Comparison of ENCODE assay signal across 8 mouse cellular contexts in genomic region chr14:54432837-54433830, GRCm38 (mm10). TPM values are rescaled to one million over a fixed set of nuclear protein-coding genes. Genes with fewer than 3 reads are reported as not detected.
DNase-seq lines count a peak whose midpoint lies in the region; ATAC-seq and TF ChIP-seq lines count a peak whose summit lies in the region.

No protein-coding gene starts in this region.

- TF ChIP-seq CTCF in E14TG2a.4 (conservative IDR thresholded peaks at IDR 0.05; ENCODE audit: low read length) = no peak

- peaks cover 59% of the 10 kb centered on the region for H3K4me1 ChIP-seq in kidney, embryonic 15.5 days
- peaks cover 66% of the 10 kb centered on the region for H3K4me1 ChIP-seq in E14TG2a.4 (replicated peaks; ENCODE audit: low read depth, low read length)
- peaks cover 27% of the 10 kb centered on the region for H3K4me1 ChIP-seq in embryonic facial prominence, embryonic 14.5 days (ENCODE audit: control insufficient read depth, insufficient read depth, low read length)
- H3K4me1 ChIP-seq in hindbrain, embryonic 13.5 days (replicated peaks) = peaks cover 52% of the 10 kb centered on the region

- DNase-seq in kidney, adult 18-20 months = no peak
- peak; percentile 62 for DNase-seq in embryonic facial prominence, embryonic 14.5 days (ENCODE audit: low spot score)
- peak; percentile 67 for DNase-seq in lung, postnatal 10 days
- no peak for DNase-seq in T-cell, adult 2 months (ENCODE audit: low spot score)
- DNase-seq in gastrocnemius, postnatal 36 days = no peak

- no peaks in the 10 kb centered on the region for H3K9me3 ChIP-seq in kidney, embryonic 15.5 days (replicated peaks)
- no peaks in the 10 kb centered on the region for H3K9me3 ChIP-seq in E14TG2a.4 (ENCODE audit: low read length)
- H3K9me3 ChIP-seq in embryonic facial prominence, embryonic 14.5 days (ENCODE audit: control insufficient read depth, low read length) = no peaks in the 10 kb centered on the region
- H3K9me3 ChIP-seq in hindbrain, embryonic 13.5 days = no peaks in the 10 kb centered on the region

- 17% methylated on average over 17 of the region's 17 CpGs for WGBS in kidney, embryonic 15.5 days
- 24% methylated on average over 13 of the region's 17 CpGs for WGBS in embryonic facial prominence, embryonic 14.5 days
- 42% methylated on average over 17 of the region's 17 CpGs for WGBS in hindbrain, embryonic 13.5 days

- peak overlapping the region; percentile 97 for H3K9ac ChIP-seq in kidney, embryonic 15.5 days
- peak overlapping the region; percentile 95 for H3K9ac ChIP-seq in embryonic facial prominence, embryonic 14.5 days (ENCODE audit: low read depth, low read length)
- peak overlapping the region; percentile 85 for H3K9ac ChIP-seq in hindbrain, embryonic 13.5 days

- H3K27me3 ChIP-seq in kidney, embryonic 15.5 days = no peaks in the 10 kb centered on the region
- peaks cover 17% of the 10 kb centered on the region for H3K27me3 ChIP-seq in E14TG2a.4 (ENCODE audit: insufficient read depth, low read length)
- no peaks in the 10 kb centered on the region for H3K27me3 ChIP-seq in embryonic facial prominence, embryonic 14.5 days (replicated peaks; ENCODE audit: control insufficient read depth, insufficient read depth, low read length)
- peaks cover 19% of the 10 kb centered on the region for H3K27me3 ChIP-seq in hindbrain, embryonic 13.5 days

- H3K36me3 ChIP-seq in kidney, embryonic 15.5 days = peaks cover 47% of the 10 kb centered on the region
- H3K36me3 ChIP-seq in E14TG2a.4 (ENCODE audit: insufficient read depth, low read length) = peaks cover 41% of the 10 kb centered on the region
- H3K36me3 ChIP-seq in embryonic facial prominence, embryonic 14.5 days (ENCODE audit: control insufficient read depth, insufficient read depth, low read length) = peaks cover 49% of the 10 kb centered on the region
- peaks cover 12% of the 10 kb centered on the region for H3K36me3 ChIP-seq in hindbrain, embryonic 13.5 days

- intact Hi-C loops in gastrocnemius, postnatal 36 days (cut with DNase I) = no loop called here

- H3K27ac ChIP-seq in kidney, embryonic 15.5 days = peak overlapping the region; percentile 97
- peak overlapping the region; percentile 99 for H3K27ac ChIP-seq in embryonic facial prominence, embryonic 14.5 days (replicated peaks; ENCODE audit: low read depth, low read length)
- peak overlapping the region; percentile 87 for H3K27ac ChIP-seq in hindbrain, embryonic 13.5 days

- ATAC-seq in kidney, embryonic 15.5 days (replicated peaks; ENCODE audit: low FRiP score) = 0 out of 2 replicates have a peak, but pooled peaks have one; percentile 5
- ATAC-seq in embryonic facial prominence, embryonic 14.5 days (ENCODE audit: low read depth) = 0 out of 2 replicates have a peak, but pooled peaks have one; percentile 23
- ATAC-seq in hindbrain, embryonic 13.5 days (ENCODE audit: low FRiP score) = peak; percentile 7; the same call in 1 of the 2 replicates

- peak overlapping the region; percentile 78 for H3K4me2 ChIP-seq in kidney, embryonic 15.5 days
- peak overlapping the region; percentile 79 for H3K4me2 ChIP-seq in embryonic facial prominence, embryonic 14.5 days (ENCODE audit: low read depth, low read length)
- H3K4me2 ChIP-seq in hindbrain, embryonic 13.5 days = peak overlapping the region; percentile 71

- H3K4me3 ChIP-seq in kidney, embryonic 15.5 days (replicated peaks) = peak overlapping the region; percentile 83
- peak overlapping the region; percentile 82 for H3K4me3 ChIP-seq in E14TG2a.4 (replicated peaks; ENCODE audit: low read length)
- peak overlapping the region; percentile 83 for H3K4me3 ChIP-seq in embryonic facial prominence, embryonic 14.5 days (ENCODE audit: low read depth, low read length)
- H3K4me3 ChIP-seq in hindbrain, embryonic 13.5 days = peak overlapping the region; percentile 55

RNA-seq across cellular contexts. Expression of gene Mmp14, which starts 1.7 kb away (rescaled TPM):
- polyA plus RNA-seq in kidney, embryonic 15.5 days (2015; fragmentation: Nextera tagmentation; extraction: Ambion mirVana) = 155 and 168 TPM in 2 replicates
- 235 and 254 TPM in 2 replicates for polyA plus RNA-seq in embryonic facial prominence, embryonic 14.5 days (2014; fragmentation: Nextera tagmentation; extraction: Ambion mirVana)
- 49.1 and 54.9 TPM in 2 replicates for polyA plus RNA-seq in hindbrain, embryonic 13.5 days (2015; fragmentation: Nextera tagmentation; extraction: Ambion mirVana)
- total RNA-seq in gastrocnemius, postnatal 36 days (2021) = 10 to 100 TPM; 10.7 to 10.8 TPM

RNA-seq across cellular contexts. Expression of gene Mrpl52, which starts 6.4 kb away (rescaled TPM):
- 265 and 305 TPM in 2 replicates for polyA plus RNA-seq in kidney, embryonic 15.5 days (2015; fragmentation: Nextera tagmentation; extraction: Ambion mirVana)
- 226 and 241 TPM in 2 replicates for polyA plus RNA-seq in embryonic facial prominence, embryonic 14.5 days (2014; fragmentation: Nextera tagmentation; extraction: Ambion mirVana)
- polyA plus RNA-seq in hindbrain, embryonic 13.5 days (2015; fragmentation: Nextera tagmentation; extraction: Ambion mirVana) = 298 and 306 TPM in 2 replicates
- 10 to 100 TPM; 87.6 to 92.8 TPM for total RNA-seq in gastrocnemius, postnatal 36 days (2021)

RNA-seq across cellular contexts. Expression of gene Slc7a7, which starts 15.6 kb away (rescaled TPM):
- 11.0 and 11.4 TPM in 2 replicates for polyA plus RNA-seq in kidney, embryonic 15.5 days (2015; fragmentation: Nextera tagmentation; extraction: Ambion mirVana)
- 6.3 and 7.7 TPM in 2 replicates for polyA plus RNA-seq in embryonic facial prominence, embryonic 14.5 days (2014; fragmentation: Nextera tagmentation; extraction: Ambion mirVana)
- 5.9 and 6.0 TPM in 2 replicates for polyA plus RNA-seq in hindbrain, embryonic 13.5 days (2015; fragmentation: Nextera tagmentation; extraction: Ambion mirVana)
- total RNA-seq in gastrocnemius, postnatal 36 days (2021) = 1 to 10 TPM in 1 of 2 experiments, under 1 TPM in 1; 0.97 to 1.5 TPM

RNA-seq across cellular contexts. Expression of gene Lrp10, which starts 30.8 kb away (rescaled TPM):
- polyA plus RNA-seq in kidney, embryonic 15.5 days (2015; fragmentation: Nextera tagmentation; extraction: Ambion mirVana) = 46.8 and 54.6 TPM in 2 replicates
- 41.0 and 43.4 TPM in 2 replicates for polyA plus RNA-seq in embryonic facial prominence, embryonic 14.5 days (2014; fragmentation: Nextera tagmentation; extraction: Ambion mirVana)
- polyA plus RNA-seq in hindbrain, embryonic 13.5 days (2015; fragmentation: Nextera tagmentation; extraction: Ambion mirVana) = 29.9 and 32.0 TPM in 2 replicates
- total RNA-seq in gastrocnemius, postnatal 36 days (2021) = 10 to 100 TPM; 34.2 to 36.1 TPM

RNA-seq across cellular contexts. Expression of gene Rem2, which starts 42.8 kb away (rescaled TPM):
- 6.3 and 6.8 TPM in 2 replicates for polyA plus RNA-seq in kidney, embryonic 15.5 days (2015; fragmentation: Nextera tagmentation; extraction: Ambion mirVana)
- 1.7 and 2.1 TPM in 2 replicates for polyA plus RNA-seq in embryonic facial prominence, embryonic 14.5 days (2014; fragmentation: Nextera tagmentation; extraction: Ambion mirVana)
- polyA plus RNA-seq in hindbrain, embryonic 13.5 days (2015; fragmentation: Nextera tagmentation; extraction: Ambion mirVana) = 48.0 and 48.8 TPM in 2 replicates
- total RNA-seq in gastrocnemius, postnatal 36 days (2021) = not detected

Comparison
In these comparisons a context has a peak if more than half of its experiments do, and no peak if none do; other contexts are left out.
1. DNase-seq: peak in embryonic facial prominence, embryonic 14.5 days (single experiment) and lung, postnatal 10 days (single experiment); none in kidney, adult 18-20 months (single experiment), T-cell, adult 2 months (single experiment) and gastrocnemius, postnatal 36 days (0 of 2).
2. Peak in every context shown above with its lines, with median percentiles within 50 percentile points of each other: ATAC-seq, H3K27ac ChIP-seq, H3K4me2 ChIP-seq, H3K4me3 ChIP-seq and H3K9ac ChIP-seq.